Mouse (Mus musculus) cerebellum, adult 2 months (tissue): Measurements from ENCODE around the gene Bex1. TPM values are rescaled to one million over a fixed set of nuclear protein-coding genes. Genes with fewer than 3 reads are reported as not detected.

Experiments used
- DNase-seq, 2 experiments: peaks; one replicate each; pipeline ENCODE4 v3.0.0; 2021
- H3K27ac ChIP-seq: fragments of 200-500 bp; 2 replicates; pipeline ENCODE4 v1.5.1; 2012; ENCODE audit warnings: low read length, control low read depth, inconsistent platforms; ENCODE audit not compliant: insufficient read depth
- H3K27me3 ChIP-seq: fragments of 200-500 bp; 2 replicates; pipeline ENCODE4 v1.6.1; 2012; ENCODE audit warnings: inconsistent platforms, mild to moderate bottlenecking, low read length, moderate library complexity; ENCODE audit not compliant: control insufficient read depth, insufficient read depth
- H3K4me1 ChIP-seq: fragments of 200-500 bp; 2 replicates; pipeline ENCODE4 v1.6.1; 2011; ENCODE audit warnings: low read length; ENCODE audit not compliant: control insufficient read depth, insufficient read depth
- H3K4me3 ChIP-seq: fragments of 200-500 bp; replicated peaks from 2 replicates; pipeline ENCODE3; 2011; ENCODE audit warnings: mild to moderate bottlenecking, low read depth, low read length, control low read depth; ENCODE audit not compliant: insufficient read depth
- CTCF ChIP-seq: fragments of 200-500 bp; IDR thresholded peaks from 2 replicates; pipeline ENCODE4 v1.5.1; 2011; ENCODE audit warnings: low read depth, mild to moderate bottlenecking, control low read depth, low read length, moderate library complexity, borderline replicate concordance; ENCODE audit not compliant: insufficient read depth
- POLR2A ChIP-seq: fragments of 200-500 bp; IDR thresholded peaks from 2 replicates; pipeline ENCODE4 v1.6.1; 2011; ENCODE audit warnings: low read length, control low read depth, borderline replicate concordance; ENCODE audit not compliant: insufficient read depth
- WGBS: fragments of 180-500 bp; shearing (Covaris S2); methylation state at CpG from one replicate; pipeline ENCODE4 v1.1.7; 2018; 5-methylcytosine and 5-hydroxymethylcytosine counted together
- polyA plus RNA-seq: library from polyadenylated mRNA; depleted of rRNA; stranded (reverse); fragments of >200 nt; gene quantifications from 2 replicates; pipeline ENCODE4 v1.2.3, GENCODE M21; 2012

Gene Bex1
- polyA plus RNA-seq, 1 experiment: 110 TPM

GRCm38 (mm10) chrX:136196873-136197272 is 18.4 kb downstream of the Bex1 start:
- DNase-seq: peak in 1 of 2 experiments; percentile 48
- H3K27me3 ChIP-seq: no peaks in the 10 kb centered on the region
- no peaks in the 10 kb centered on the region for H3K4me1 ChIP-seq
- TF ChIP-seq CTCF: peak; percentile 32; the same call in 1 of the 2 replicates
- no peak for TF ChIP-seq POLR2A
- H3K27ac ChIP-seq: no peak overlapping the region
- H3K4me3 ChIP-seq: no peak overlapping the region
- 52% methylated on average over 1 of the region's 1 CpGs for whole genome bisulfite sequencing

DNA sequence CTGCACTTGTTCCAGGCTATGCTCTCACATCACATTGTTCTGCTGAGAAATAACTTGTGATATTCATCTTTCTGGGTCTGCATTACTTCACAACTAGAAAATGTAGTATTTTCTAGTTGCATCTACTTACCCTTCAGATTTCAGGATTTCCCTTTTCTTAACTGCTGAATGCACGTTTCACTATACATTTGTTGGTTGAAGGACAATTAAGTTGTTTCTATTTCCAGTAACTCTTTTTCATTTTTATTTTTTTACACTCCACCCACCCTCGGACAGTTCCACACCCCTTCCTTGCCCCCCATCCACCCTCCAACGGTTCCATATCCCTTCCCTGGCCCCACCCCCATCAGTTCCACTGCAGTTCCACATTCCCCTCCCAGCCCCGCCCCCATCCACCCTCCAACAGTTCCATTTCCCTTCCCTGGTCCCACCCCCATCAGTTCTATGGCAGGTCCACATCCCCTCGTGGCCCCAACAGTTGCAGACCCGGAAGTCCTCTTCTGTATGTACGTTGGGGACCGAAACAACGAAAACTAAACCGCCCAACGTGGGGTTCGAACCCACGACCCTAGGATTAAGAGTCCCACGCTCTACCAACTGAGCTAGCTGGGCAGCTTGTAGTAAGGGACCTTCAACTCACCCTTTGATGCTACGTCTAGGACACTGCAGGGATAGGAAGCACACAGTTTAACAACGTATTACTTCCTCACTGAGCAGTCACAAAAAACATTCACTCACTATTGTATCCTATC is 19.9 kb downstream of the Bex1 start:
- no peak for DNase-seq
- no peak overlapping the region for H3K27ac ChIP-seq
- no peak for TF ChIP-seq POLR2A
- no peak for TF ChIP-seq CTCF
- no peaks in the 10 kb centered on the region for H3K4me1 ChIP-seq
- H3K27me3 ChIP-seq: no peaks in the 10 kb centered on the region
- 78% methylated on average over 16 of the region's 16 CpGs for WGBS
- H3K4me3 ChIP-seq: no peak overlapping the region

DNA sequence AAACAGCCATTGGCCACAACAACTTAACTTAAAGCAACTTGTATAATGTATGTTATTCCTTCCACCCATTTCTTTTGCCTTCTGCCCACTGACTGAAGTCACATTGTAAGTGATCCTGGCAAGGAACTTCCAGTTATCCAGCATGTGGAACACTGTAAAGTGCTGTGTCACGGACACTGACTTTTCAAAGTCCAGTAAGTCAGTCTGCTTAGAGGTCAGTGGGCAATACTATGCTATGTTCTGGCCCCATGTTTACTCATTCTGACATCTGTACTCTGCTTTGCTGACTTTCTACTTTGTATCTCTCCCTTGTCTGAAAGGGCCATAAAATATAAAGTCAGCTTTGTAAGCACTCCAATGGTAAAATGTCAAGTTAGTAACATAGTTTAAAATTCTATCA is 32.2 kb downstream of the Bex1 start:
- DNase-seq: no peak
- Histone ChIP-seq H3K4me3 (no peak overlapping the region), H3K4me1 (no peaks in the 10 kb centered on the region), H3K27ac (no peak overlapping the region), H3K27me3 (no peaks in the 10 kb centered on the region)
- WGBS: 89% methylated on average over 1 of the region's 1 CpGs
- TF ChIP-seq CTCF (no peak), POLR2A (no peak)

- Histone ChIP-seq H3K4me1 (no peaks in the 10 kb centered on the region), H3K4me3 (no peak overlapping the region), H3K27me3 (no peaks in the 10 kb centered on the region), H3K27ac (no peak overlapping the region)
- 27% methylated on average over 11 of the region's 11 CpGs for WGBS
- no peak for DNase-seq
- TF ChIP-seq POLR2A (no peak), CTCF (no peak)
Observed at GRCm38 (mm10) chrX:136180897-136181553, 34.3 kb downstream of the Bex1 start.

- H3K27ac ChIP-seq: no peak overlapping the region
- no peaks in the 10 kb centered on the region for H3K4me1 ChIP-seq
- peak overlapping the region; percentile 84 for H3K4me3 ChIP-seq
- WGBS: 7% methylated on average over 10 of the region's 10 CpGs
- no peaks in the 10 kb centered on the region for H3K27me3 ChIP-seq
- TF ChIP-seq CTCF (no peak), POLR2A (no peak)
- DNase-seq: peak in 1 of 2 experiments; percentile 2
Observed at GRCm38 (mm10) chrX:136172786-136173185, 42.5 kb downstream of the Bex1 start.

DNA sequence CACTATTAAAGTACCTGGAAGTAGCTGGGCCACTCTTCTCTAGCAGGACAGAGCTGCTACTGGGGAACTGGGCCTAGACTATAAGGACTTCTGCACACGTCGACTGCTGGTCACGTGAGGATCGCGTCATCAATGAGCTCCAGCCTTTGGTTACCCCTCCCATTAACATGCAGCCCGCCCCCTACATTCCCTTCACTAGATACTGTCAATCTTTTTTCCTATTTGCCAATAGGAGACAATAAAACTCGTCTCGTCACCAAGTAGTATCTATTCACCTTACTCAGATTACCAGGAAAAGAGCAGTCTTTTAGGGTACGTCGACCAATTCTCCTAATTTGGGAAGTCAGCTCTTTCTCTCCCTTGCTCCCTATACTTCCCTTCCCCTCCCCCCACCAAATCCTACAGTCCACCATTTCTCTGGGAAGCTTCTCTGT is 43.2 kb downstream of the Bex1 start, which contains the start of gene Tceal8:
Gene Tceal8, minus strand, starts transcription at position 225 of the 434 bp plus-strand sequence.
- Histone ChIP-seq H3K27ac (peak within 1 kb of the TSS; percentile 94), H3K27me3 (no peaks in the 10 kb centered on the region), H3K4me1 (no peaks in the 10 kb centered on the region), H3K4me3 (peak within 1 kb of the TSS; percentile 84)
- no peak for TF ChIP-seq CTCF
- TF ChIP-seq POLR2A: peak; percentile 67; the same call in 1 of the 2 replicates
- 7% methylated on average over 10 of the region's 10 CpGs for WGBS
- DNase-seq: peak; percentile 75 to 86

GRCm38 (mm10) chrX:136171189-136172117 is 43.9 kb downstream of the Bex1 start:
- Histone ChIP-seq H3K27ac (peak overlapping the region; percentile 94), H3K4me1 (no peaks in the 10 kb centered on the region), H3K27me3 (no peaks in the 10 kb centered on the region), H3K4me3 (peak overlapping the region; percentile 84)
- TF ChIP-seq POLR2A (no peak), CTCF (no peak)
- 6% methylated on average over 24 of the region's 24 CpGs for WGBS
- DNase-seq: peak; percentile 49 to 66
